Mouse (Mus musculus) lung, embryonic 16.5 days (tissue): Measurements from ENCODE around the gene Fgd4. TPM values are rescaled to one million over a fixed set of nuclear protein-coding genes. Genes with fewer than 3 reads are reported as not detected.

ENCODE experiments used
- ATAC-seq: fragments of 200-750 bp; cut with Nextera tagmentation; 2 replicates; pipeline ENCODE4 v1.8.0; 2017; ENCODE audit warnings: low read depth, mild to moderate bottlenecking, moderate library complexity
- H3K27ac ChIP-seq: fragments of 300-500 bp; sonication (generic); 2 replicates; pipeline ENCODE4 v1.5.1; 2014; ENCODE audit warnings: mild to moderate bottlenecking, control low read depth, low read length
- H3K27me3 ChIP-seq: fragments of 300-500 bp; sonication (generic); 2 replicates; pipeline ENCODE4 v1.6.1; 2014; ENCODE audit warnings: low read depth, low read length, mixed read lengths; ENCODE audit not compliant: control insufficient read depth, insufficient read depth
- H3K36me3 ChIP-seq: fragments of 300-500 bp; sonication (generic); 2 replicates; pipeline ENCODE4 v1.6.1; 2014; ENCODE audit warnings: low read length; ENCODE audit not compliant: control insufficient read depth, insufficient read depth
- H3K4me1 ChIP-seq: fragments of 300-500 bp; sonication (generic); replicated peaks from 2 replicates; pipeline ENCODE4 v1.6.1; 2014; ENCODE audit warnings: low read length, mixed read lengths; ENCODE audit not compliant: control insufficient read depth, insufficient read depth
- H3K4me2 ChIP-seq: fragments of 300-500 bp; sonication (generic); 2 replicates; pipeline ENCODE4 v1.6.1; 2014; ENCODE audit warnings: low read depth, low read length, control low read depth
- H3K4me3 ChIP-seq: fragments of 300-500 bp; sonication (generic); 2 replicates; pipeline ENCODE4 v1.5.1; 2014; ENCODE audit warnings: mild to moderate bottlenecking, low read length, control low read depth
- H3K9ac ChIP-seq: fragments of 300-500 bp; sonication (generic); 2 replicates; pipeline ENCODE4 v1.6.1; 2014; ENCODE audit warnings: low read length, control low read depth
- H3K9me3 ChIP-seq: fragments of 300-500 bp; sonication (generic); 2 replicates; pipeline ENCODE4 v1.6.1; 2016; ENCODE audit warnings: low read length; ENCODE audit not compliant: control insufficient read depth
- WGBS: fragments of 180-500 bp; shearing (Covaris S2); extraction: QIAGEN DNeasy Blood & Tissue Kit; methylation state at CpG from one replicate; pipeline ENCODE4 v1.1.7; 2014; 5-methylcytosine and 5-hydroxymethylcytosine counted together
- polyA plus RNA-seq: library from polyadenylated mRNA; unstranded; fragments of >200 nt; fragmentation: Nextera tagmentation; extraction: Ambion mirVana; gene quantifications from 2 replicates; pipeline ENCODE4 v1.2.1, GENCODE M21; 2015

Fgd4 gene
- polyA plus RNA-seq: 5.3 and 6.5 TPM in 2 replicates

- Histone ChIP-seq H3K36me3 (no peaks in the 10 kb centered on the region), H3K4me1 (peaks cover 4% of the 10 kb centered on the region; the same call in 1 of the 2 replicates), H3K9me3 (no peaks in the 10 kb centered on the region), H3K27me3 (no peaks in the 10 kb centered on the region), H3K4me3 (peak within 1 kb of the TSS; percentile 81), H3K27ac (peak within 1 kb of the TSS; percentile 88), H3K9ac (peak within 1 kb of the TSS; percentile 89), H3K4me2 (peak within 1 kb of the TSS; percentile 74)
- no peak; the same call in 1 of the 2 replicates for ATAC-seq
- WGBS: 42% methylated on average over 5 of the region's 5 CpGs
These were observed at the start of gene Fgd4 for GRCm38 (mm10) chr16:16600461-16600860. Gene Fgd4, minus strand, starts transcription at chr16:16600549.

- Histone ChIP-seq H3K36me3 (no peaks in the 10 kb centered on the region), H3K4me2 (no peak overlapping the region), H3K27me3 (no peaks in the 10 kb centered on the region), H3K9ac (no peak overlapping the region), H3K4me1 (no peaks in the 10 kb centered on the region), H3K9me3 (no peaks in the 10 kb centered on the region), H3K27ac (no peak overlapping the region), H3K4me3 (no peak overlapping the region)
- WGBS: 81% methylated on average over 1 of the region's 1 CpGs
- no peak for ATAC-seq
These were observed 44.8 kb upstream of the Fgd4 start for GRCm38 (mm10) chr16:16645148-16645547.

- Histone ChIP-seq H3K9me3 (no peaks in the 10 kb centered on the region), H3K4me3 (no peak overlapping the region), H3K36me3 (no peaks in the 10 kb centered on the region), H3K27me3 (no peaks in the 10 kb centered on the region), H3K4me2 (no peak overlapping the region), H3K9ac (no peak overlapping the region), H3K4me1 (no peaks in the 10 kb centered on the region), H3K27ac (no peak overlapping the region)
- no peak for ATAC-seq
These were observed 33.4 kb upstream of the Fgd4 start for GRCm38 (mm10) chr16:16633730-16634129.

- WGBS: under 1% methylated on average over 73 of the region's 77 CpGs
- H3K36me3 ChIP-seq: no peaks in the 10 kb centered on the region
- no peaks in the 10 kb centered on the region for H3K9me3 ChIP-seq
- H3K27ac ChIP-seq: peak overlapping the region; percentile 88
- H3K4me1 ChIP-seq: peaks cover 4% of the 10 kb centered on the region; the same call in 1 of the 2 replicates
- no peaks in the 10 kb centered on the region for H3K27me3 ChIP-seq
- peak overlapping the region; percentile 89 for H3K9ac ChIP-seq
- H3K4me3 ChIP-seq: peak overlapping the region; percentile 81
- H3K4me2 ChIP-seq: peak overlapping the region; percentile 74
- ATAC-seq: peak; percentile 98
These were observed 555 bp downstream of the Fgd4 start for GRCm38 (mm10) chr16:16599586-16600401.

- Histone ChIP-seq H3K4me3 (no peak overlapping the region), H3K27me3 (no peaks in the 10 kb centered on the region), H3K36me3 (no peaks in the 10 kb centered on the region), H3K9ac (no peak overlapping the region), H3K27ac (no peak overlapping the region), H3K4me1 (peaks cover 4% of the 10 kb centered on the region; the same call in 1 of the 2 replicates), H3K4me2 (no peak overlapping the region), H3K9me3 (no peaks in the 10 kb centered on the region)
- ATAC-seq: no peak
These were observed 3.8 kb downstream of the Fgd4 start for GRCm38 (mm10) chr16:16596582-16596981.

- H3K27ac ChIP-seq: no peak overlapping the region
- no peaks in the 10 kb centered on the region for H3K36me3 ChIP-seq
- ATAC-seq: no peak
- H3K4me3 ChIP-seq: no peak overlapping the region
- no peak overlapping the region for H3K4me2 ChIP-seq
- H3K9me3 ChIP-seq: no peaks in the 10 kb centered on the region
- H3K9ac ChIP-seq: no peak overlapping the region
- H3K4me1 ChIP-seq: no peaks in the 10 kb centered on the region
- no peaks in the 10 kb centered on the region for H3K27me3 ChIP-seq
These were observed 7.7 kb downstream of the Fgd4 start for GRCm38 (mm10) chr16:16592622-16593021.

GRCm38 (mm10) chr16:16584409-16585032, 15.8 kb downstream of the Fgd4 start:
- Histone ChIP-seq H3K27me3 (no peaks in the 10 kb centered on the region), H3K9ac (no peak overlapping the region), H3K36me3 (no peaks in the 10 kb centered on the region), H3K9me3 (no peaks in the 10 kb centered on the region), H3K4me3 (no peak overlapping the region), H3K4me1 (no peaks in the 10 kb centered on the region), H3K4me2 (no peak overlapping the region), H3K27ac (no peak overlapping the region)
- 56% methylated on average over 4 of the region's 4 CpGs for WGBS
- ATAC-seq: peak; percentile 77; the same call in 1 of the 2 replicates

GRCm38 (mm10) chr16:16576556-16576955, 23.8 kb downstream of the Fgd4 start:
- no peaks in the 10 kb centered on the region for H3K27me3 ChIP-seq

GRCm38 (mm10) chr16:16574508-16574907, 25.8 kb downstream of the Fgd4 start:
- no peak overlapping the region for H3K4me2 ChIP-seq
- H3K27ac ChIP-seq: no peak overlapping the region
- no peaks in the 10 kb centered on the region for H3K9me3 ChIP-seq
- no peaks in the 10 kb centered on the region for H3K4me1 ChIP-seq
- H3K4me3 ChIP-seq: no peak overlapping the region
- H3K9ac ChIP-seq: no peak overlapping the region
- no peaks in the 10 kb centered on the region for H3K27me3 ChIP-seq
- ATAC-seq: no peak
- H3K36me3 ChIP-seq: no peaks in the 10 kb centered on the region

More at GRCm38 (mm10) chr16:16576556-16576955, 23.8 kb downstream of the Fgd4 start:
- no peak overlapping the region for H3K9ac ChIP-seq
- H3K4me2 ChIP-seq: no peak overlapping the region
- H3K27ac ChIP-seq: no peak overlapping the region
- no peaks in the 10 kb centered on the region for H3K4me1 ChIP-seq
- H3K36me3 ChIP-seq: no peaks in the 10 kb centered on the region
- no peak for ATAC-seq
- no peaks in the 10 kb centered on the region for H3K9me3 ChIP-seq
- no peak overlapping the region for H3K4me3 ChIP-seq
